Mouse (Mus musculus) kidney, postnatal 10 days (tissue): Measurements from ENCODE around the gene Oas3.
A peak's percentile ranks its signal among the peaks of the same experiment; 100 is the strongest.

Source experiments
- DNase-seq: peaks from one replicate; pipeline ENCODE4 v3.0.0; 2021; ENCODE audit warnings: mixed read lengths

Oas3 gene

GRCm38 (mm10) chr5:120751206-120751605 lies 26.3 kb downstream of the Oas3 start:
- DNase-seq: no peak

GRCm38 (mm10) chr5:120749688-120750087 lies 27.8 kb downstream of the Oas3 start, which contains the start of gene Oas2:
TSS of gene Oas2 (minus strand) at chr5:120749853.
- no peak for DNase-seq

- DNase-seq: peak; percentile 73
Observed at GRCm38 (mm10) chr5:120746451-120746850, 31.0 kb downstream of the Oas3 start.

- DNase-seq: peak; percentile 32
Observed at GRCm38 (mm10) chr5:120742125-120742524, 35.3 kb downstream of the Oas3 start.

GRCm38 (mm10) chr5:120734380-120734990 lies 43.0 kb downstream of the Oas3 start:
- DNase-seq: no peak

- DNase-seq: no peak
Observed at GRCm38 (mm10) chr5:120733696-120734095, 43.8 kb downstream of the Oas3 start.

GRCm38 (mm10) chr5:120732740-120733139 lies 44.7 kb downstream of the Oas3 start:
- no peak for DNase-seq

- no peak for DNase-seq
Observed at GRCm38 (mm10) chr5:120729319-120729718, 48.1 kb downstream of the Oas3 start.

GRCm38 (mm10) chr5:120725811-120726455 lies 51.5 kb downstream of the Oas3 start:
- DNase-seq: no peak

- DNase-seq: no peak
Observed at GRCm38 (mm10) chr5:120721005-120721404, 56.5 kb downstream of the Oas3 start.

- DNase-seq: no peak
Observed at GRCm38 (mm10) chr5:120718600-120719378, 58.7 kb downstream of the Oas3 start.

GRCm38 (mm10) chr5:120717136-120717535 lies 60.3 kb downstream of the Oas3 start:
- DNase-seq: no peak

- DNase-seq: peak; percentile 83
Observed at GRCm38 (mm10) chr5:120714314-120714713, 63.1 kb downstream of the Oas3 start.

GRCm38 (mm10) chr5:120712721-120713120 lies 64.7 kb downstream of the Oas3 start:
- DNase-seq: no peak

- DNase-seq: no peak
Observed at GRCm38 (mm10) chr5:120711827-120712226, 65.6 kb downstream of the Oas3 start, which contains the start of gene Dtx1. TSS of gene Dtx1 (minus strand) at chr5:120711927.

- peak; percentile 59 for DNase-seq
Observed at GRCm38 (mm10) chr5:120711416-120711815, 66.0 kb downstream of the Oas3 start.

GRCm38 (mm10) chr5:120710826-120711248 lies 66.6 kb downstream of the Oas3 start:
- no peak for DNase-seq

GRCm38 (mm10) chr5:120710161-120710825 lies 67.2 kb downstream of the Oas3 start:
- DNase-seq: peak; percentile 48

GRCm38 (mm10) chr5:120706976-120707375 lies 70.5 kb downstream of the Oas3 start:
- DNase-seq: no peak

- no peak for DNase-seq
Observed at GRCm38 (mm10) chr5:120706541-120706940, 70.9 kb downstream of the Oas3 start.

GRCm38 (mm10) chr5:120704421-120704820 lies 73.0 kb downstream of the Oas3 start:
- DNase-seq: no peak

GRCm38 (mm10) chr5:120703660-120704059 lies 73.8 kb downstream of the Oas3 start:
- DNase-seq: no peak
